In genomic region chr4:36288813-36289700, GRCm38 (mm10) we compare ENCODE assay signal across 9 mouse cellular contexts.
DNase-seq lines count a peak whose midpoint lies in the region; ATAC-seq and TF ChIP-seq lines count a peak whose summit lies in the region.
"Had no signal": no experiment of that assay in that cellular context is flagged by ENCODE, and none has a peak within 500 bp of the region (broad histone marks: within the 10 kb centered on the region; RNA-seq: fewer than 3 reads in every experiment).

No protein-coding gene starts in this region.

- peak; percentile 12 for DNase-seq in cerebellum, adult 11 months
- DNase-seq in forebrain, embryonic 14.5 days (ENCODE audit: low spot score): peak; percentile 91
- DNase-seq in heart, postnatal 36 days: peak; percentile 13 to 39
- DNase-seq in layer of hippocampus, adult 18-20 months (ENCODE audit: low spot score in 2 of 2): peak; percentile 63 to 88

- TF ChIP-seq CTCF in ES-Bruce4 (IDR thresholded peaks at IDR 0.05; ENCODE audit: low read depth, low read length): peak; percentile 29

- H3K27ac ChIP-seq in ES-Bruce4 (ENCODE audit: insufficient read depth, low read length): no peak overlapping the region
- H3K27ac ChIP-seq in forebrain, embryonic 14.5 days (ENCODE audit: low read depth, low read length): no peak overlapping the region
- H3K27ac ChIP-seq in liver, embryonic 15.5 days (replicated peaks): no peak overlapping the region
- peak overlapping the region; percentile 38; the same call in 1 of the 2 replicates for H3K27ac ChIP-seq in neural tube, embryonic 13.5 days (replicated peaks)

- peak overlapping the region; percentile 39 for H3K4me2 ChIP-seq in forebrain, embryonic 14.5 days (ENCODE audit: low read length)
- peak overlapping the region; percentile 25 for H3K4me2 ChIP-seq in liver, embryonic 15.5 days
- H3K4me2 ChIP-seq in neural tube, embryonic 13.5 days: peak overlapping the region; percentile 58

- 19% methylated on average over 17 of the region's 17 CpGs for WGBS in forebrain, embryonic 14.5 days
- WGBS in liver, embryonic 15.5 days (ENCODE audit: insufficient replicate concordance): 7% methylated on average over 17 of the region's 17 CpGs
- 12% methylated on average over 17 of the region's 17 CpGs for WGBS in neural tube, embryonic 13.5 days

- intact Hi-C loops in heart, postnatal 36 days (cut with DNase I): no loop called here

- TF ChIP-seq POLR2A in ES-Bruce4 (IDR thresholded peaks at IDR 0.05; ENCODE audit: insufficient read depth, low read length): no peak

- no peak for TF ChIP-seq EP300 in ES-Bruce4 (IDR thresholded peaks at IDR 0.05; ENCODE audit: insufficient read depth, low read depth, low read length)

- H3K27me3 ChIP-seq in ES-Bruce4 (ENCODE audit: control insufficient read depth, insufficient read depth, low read length, poor library complexity, severe bottlenecking): no peaks in the 10 kb centered on the region
- H3K27me3 ChIP-seq in forebrain, embryonic 14.5 days (replicated peaks; ENCODE audit: control insufficient read depth, insufficient read depth, low read length): no peaks in the 10 kb centered on the region
- no peaks in the 10 kb centered on the region for H3K27me3 ChIP-seq in liver, embryonic 15.5 days
- no peaks in the 10 kb centered on the region for H3K27me3 ChIP-seq in neural tube, embryonic 13.5 days
- H3K27me3 ChIP-seq: CH12.LX had no signal

- no peaks in the 10 kb centered on the region for H3K4me1 ChIP-seq in ES-Bruce4 (ENCODE audit: control insufficient read depth, insufficient read depth, low read length)
- no peaks in the 10 kb centered on the region for H3K4me1 ChIP-seq in forebrain, embryonic 14.5 days (ENCODE audit: control insufficient read depth, insufficient read depth, low read length)
- no peaks in the 10 kb centered on the region for H3K4me1 ChIP-seq in liver, embryonic 15.5 days (replicated peaks)
- H3K4me1 ChIP-seq in neural tube, embryonic 13.5 days (replicated peaks): peaks cover 17% of the 10 kb centered on the region

- no peaks in the 10 kb centered on the region for H3K9me3 ChIP-seq in ES-Bruce4 (replicated peaks; ENCODE audit: control insufficient read depth, insufficient read depth, low read length, poor library complexity, severe bottlenecking)
- H3K9me3 ChIP-seq in forebrain, embryonic 14.5 days (replicated peaks; ENCODE audit: control insufficient read depth, low read length): no peaks in the 10 kb centered on the region
- H3K9me3 ChIP-seq in liver, embryonic 15.5 days (replicated peaks): no peaks in the 10 kb centered on the region
- H3K9me3 ChIP-seq in neural tube, embryonic 13.5 days: no peaks in the 10 kb centered on the region

- no peak overlapping the region for H3K9ac ChIP-seq in ES-Bruce4 (ENCODE audit: low read depth, poor library complexity, severe bottlenecking)
- 0 out of 2 replicates have a peak overlapping the region, but pooled peaks have one; percentile 14 for H3K9ac ChIP-seq in forebrain, embryonic 14.5 days (ENCODE audit: low read length)
- no peak overlapping the region for H3K9ac ChIP-seq in liver, embryonic 15.5 days
- peak overlapping the region; percentile 48 for H3K9ac ChIP-seq in neural tube, embryonic 13.5 days

- no peaks in the 10 kb centered on the region for H3K36me3 ChIP-seq in ES-Bruce4 (ENCODE audit: control insufficient read depth, insufficient read depth, low read length, poor library complexity, severe bottlenecking)
- no peaks in the 10 kb centered on the region for H3K36me3 ChIP-seq in forebrain, embryonic 14.5 days (ENCODE audit: control insufficient read depth, insufficient read depth, low read length)
- no peaks in the 10 kb centered on the region for H3K36me3 ChIP-seq in liver, embryonic 15.5 days (replicated peaks)
- no peaks in the 10 kb centered on the region for H3K36me3 ChIP-seq in neural tube, embryonic 13.5 days

- peak; percentile 97 for ATAC-seq in forebrain, embryonic 14.5 days
- peak; percentile 40 for ATAC-seq in liver, embryonic 15.5 days (ENCODE audit: insufficient read depth)
- peak; percentile 92 for ATAC-seq in neural tube, embryonic 13.5 days (ENCODE audit: low read depth)
- ATAC-seq in erythroid progenitor cell, adult 5-6 weeks (replicated peaks; ENCODE audit: low FRiP score, poor library complexity, severe bottlenecking): no peak

- no peak overlapping the region for H3K4me3 ChIP-seq in ES-Bruce4 (ENCODE audit: low read depth, low read length)
- no peak overlapping the region for H3K4me3 ChIP-seq in forebrain, embryonic 14.5 days (ENCODE audit: low read depth, low read length)
- H3K4me3 ChIP-seq in liver, embryonic 15.5 days (replicated peaks): peak overlapping the region; percentile 8
- peak overlapping the region; percentile 28 for H3K4me3 ChIP-seq in neural tube, embryonic 13.5 days

Comparison
In these comparisons a context has a peak if more than half of its experiments do, and no peak if none do; other contexts are left out.
1. H3K4me3 ChIP-seq: peak in liver, embryonic 15.5 days (single experiment) and neural tube, embryonic 13.5 days (single experiment); none in ES-Bruce4 (single experiment) and forebrain, embryonic 14.5 days (single experiment).
2. H3K9ac ChIP-seq: peak in forebrain, embryonic 14.5 days (single experiment) and neural tube, embryonic 13.5 days (single experiment); none in ES-Bruce4 (single experiment) and liver, embryonic 15.5 days (single experiment).
3. DNase-seq: peak in every context shown above with its lines; median percentile 91 in forebrain, embryonic 14.5 days; 76 in layer of hippocampus, adult 18-20 months; 26 in heart, postnatal 36 days; 12 in cerebellum, adult 11 months.
4. Peak in every context shown above with its lines, with median percentiles within 50 percentile points of each other: H3K4me2 ChIP-seq.